10 mouse cellular contexts compared by ENCODE assay signal in the genomic region with DNA sequence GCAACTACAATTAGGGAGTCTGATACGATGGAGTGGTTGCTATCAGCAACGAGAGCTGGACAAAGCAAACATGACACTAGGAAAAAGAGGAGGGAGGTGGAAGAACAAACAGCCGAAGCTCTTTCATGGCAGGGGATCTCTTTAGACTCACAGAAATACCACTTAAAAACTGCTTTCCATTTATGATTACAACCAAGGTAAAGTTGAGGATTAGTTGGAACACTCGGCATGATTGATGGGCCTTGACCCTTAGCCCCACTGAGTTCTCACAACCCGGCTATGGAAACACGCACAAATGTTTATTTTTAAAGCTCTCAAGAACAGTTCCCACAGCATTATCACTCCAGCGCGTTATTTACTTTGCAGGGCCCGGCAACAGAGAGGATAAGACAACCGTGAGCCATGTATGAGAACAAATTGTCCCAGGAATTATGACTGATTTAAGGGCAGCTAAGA.
DNase-seq lines count a peak whose midpoint lies in the region; ATAC-seq and TF ChIP-seq lines count a peak whose summit lies in the region.
"Had no signal": no experiment of that assay in that cellular context is flagged by ENCODE, and none has a peak within 500 bp of the region (broad histone marks: within the 10 kb centered on the region; RNA-seq: fewer than 3 reads in every experiment).

No protein-coding gene starts in this region.

- ATAC-seq in forebrain, embryonic 12.5 days (ENCODE audit: low FRiP score) = peak; percentile 57; the same call in 1 of the 2 replicates
- no peak for ATAC-seq in forebrain, embryonic 13.5 days
- no peak for ATAC-seq in heart, embryonic 13.5 days (ENCODE audit: extremely low read depth, insufficient number of reproducible peaks, low FRiP score, low TSS enrichment)
- peak; percentile 86 for ATAC-seq in lung, postnatal 0 days
- ATAC-seq in megakaryocyte, adult 5-6 weeks (ENCODE audit: poor library complexity, severe bottlenecking) = no peak

- H3K4me1 ChIP-seq in forebrain, embryonic 12.5 days = peaks cover 7% of the 10 kb centered on the region
- H3K4me1 ChIP-seq in forebrain, embryonic 13.5 days = peaks cover 6% of the 10 kb centered on the region; the same call in 1 of the 2 replicates
- H3K4me1 ChIP-seq in heart, embryonic 13.5 days = peaks cover 28% of the 10 kb centered on the region
- H3K4me1 ChIP-seq in lung, postnatal 0 days (ENCODE audit: insufficient read depth, low read depth, low read length) = peaks cover 4% of the 10 kb centered on the region; the same call in 1 of the 2 replicates
- H3K4me1 ChIP-seq: hindbrain, embryonic 15.5 days had no signal

- no peaks in the 10 kb centered on the region for H3K36me3 ChIP-seq in forebrain, embryonic 12.5 days (replicated peaks)
- H3K36me3 ChIP-seq in forebrain, embryonic 13.5 days (ENCODE audit: poor library complexity, severe bottlenecking) = no peaks in the 10 kb centered on the region
- peaks cover 8% of the 10 kb centered on the region; the same call in 1 of the 2 replicates for H3K36me3 ChIP-seq in heart, embryonic 13.5 days
- H3K36me3 ChIP-seq in lung, postnatal 0 days (ENCODE audit: insufficient read depth, low read length) = no peaks in the 10 kb centered on the region
- H3K36me3 ChIP-seq: hindbrain, embryonic 15.5 days had no signal

- no peak overlapping the region for H3K27ac ChIP-seq in forebrain, embryonic 12.5 days
- H3K27ac ChIP-seq in forebrain, embryonic 13.5 days = no peak overlapping the region
- H3K27ac ChIP-seq in heart, embryonic 13.5 days (replicated peaks) = peak overlapping the region; percentile 78
- H3K27ac ChIP-seq in lung, postnatal 0 days (ENCODE audit: low read length) = no peak overlapping the region
- H3K27ac ChIP-seq: hindbrain, embryonic 15.5 days; liver, embryonic 14.5 days had no signal

- TF ChIP-seq CTCF in lung, postnatal 0 days (IDR thresholded peaks at IDR 0.05) = no peak

- no peak overlapping the region for H3K9ac ChIP-seq in forebrain, embryonic 12.5 days
- no peak overlapping the region for H3K9ac ChIP-seq in forebrain, embryonic 13.5 days
- peak overlapping the region; percentile 7; the same call in 1 of the 2 replicates for H3K9ac ChIP-seq in heart, embryonic 13.5 days
- H3K9ac ChIP-seq in lung, postnatal 0 days (replicated peaks; ENCODE audit: low read depth) = no peak overlapping the region
- H3K9ac ChIP-seq: hindbrain, embryonic 15.5 days; liver, embryonic 14.5 days had no signal

- H3K27me3 ChIP-seq in forebrain, embryonic 12.5 days = no peaks in the 10 kb centered on the region
- H3K27me3 ChIP-seq in forebrain, embryonic 13.5 days = no peaks in the 10 kb centered on the region
- H3K27me3 ChIP-seq in heart, embryonic 13.5 days (replicated peaks) = no peaks in the 10 kb centered on the region
- no peaks in the 10 kb centered on the region for H3K27me3 ChIP-seq in lung, postnatal 0 days (replicated peaks; ENCODE audit: insufficient read depth, low read length)
- H3K27me3 ChIP-seq: hindbrain, embryonic 15.5 days had no signal

- H3K9me3 ChIP-seq in forebrain, embryonic 12.5 days = no peaks in the 10 kb centered on the region
- H3K9me3 ChIP-seq in forebrain, embryonic 13.5 days (replicated peaks) = no peaks in the 10 kb centered on the region
- no peaks in the 10 kb centered on the region for H3K9me3 ChIP-seq in heart, embryonic 13.5 days
- H3K9me3 ChIP-seq in lung, postnatal 0 days (ENCODE audit: low read length) = no peaks in the 10 kb centered on the region
- H3K9me3 ChIP-seq: hindbrain, embryonic 15.5 days had no signal

- TF ChIP-seq EP300 in lung, postnatal 0 days (IDR thresholded peaks at IDR 0.05) = peak; percentile 78

- no peak overlapping the region for H3K4me2 ChIP-seq in forebrain, embryonic 12.5 days
- no peak overlapping the region for H3K4me2 ChIP-seq in forebrain, embryonic 13.5 days
- peak overlapping the region; percentile 46 for H3K4me2 ChIP-seq in heart, embryonic 13.5 days
- H3K4me2 ChIP-seq in lung, postnatal 0 days (replicated peaks; ENCODE audit: low read depth, low read length) = peak overlapping the region; percentile 14; the same call in 1 of the 2 replicates
- H3K4me2 ChIP-seq: hindbrain, embryonic 15.5 days had no signal

- H3K4me3 ChIP-seq in forebrain, embryonic 12.5 days (replicated peaks) = no peak overlapping the region
- no peak overlapping the region for H3K4me3 ChIP-seq in forebrain, embryonic 13.5 days
- H3K4me3 ChIP-seq in heart, embryonic 13.5 days = no peak overlapping the region
- no peak overlapping the region for H3K4me3 ChIP-seq in lung, postnatal 0 days (ENCODE audit: low read depth, low read length)
- H3K4me3 ChIP-seq: hindbrain, embryonic 15.5 days had no signal

- 35% methylated on average over 10 of the region's 10 CpGs for WGBS in forebrain, embryonic 12.5 days
- WGBS in forebrain, embryonic 13.5 days = 39% methylated on average over 10 of the region's 10 CpGs
- WGBS in heart, embryonic 13.5 days = 13% methylated on average over 10 of the region's 10 CpGs
- 10% methylated on average over 10 of the region's 10 CpGs for WGBS in lung, postnatal 0 days

- DNase-seq in adipocyte (ENCODE audit: low spot score) = peak; percentile 54
- DNase-seq in lung, postnatal 0 days (ENCODE audit: low spot score) = peak; percentile 61
- no peak for DNase-seq in cerebellum, postnatal 10 days
- no peak for DNase-seq in gastrocnemius, postnatal 4 days (ENCODE audit: low spot score in 2 of 2)

Comparison
In these comparisons a context has a peak if more than half of its experiments do, and no peak if none do; other contexts are left out.
1. ATAC-seq: peak in forebrain, embryonic 12.5 days (single experiment) and lung, postnatal 0 days (single experiment); none in forebrain, embryonic 13.5 days (single experiment), heart, embryonic 13.5 days (single experiment) and megakaryocyte, adult 5-6 weeks (single experiment).
2. H3K4me2 ChIP-seq: peak in heart, embryonic 13.5 days (single experiment) and lung, postnatal 0 days (single experiment); none in forebrain, embryonic 12.5 days (single experiment) and forebrain, embryonic 13.5 days (single experiment).
3. DNase-seq: peak in adipocyte (single experiment) and lung, postnatal 0 days (single experiment); none in cerebellum, postnatal 10 days (0 of 2) and gastrocnemius, postnatal 4 days (0 of 2).